In genomic region chr8:88265511-88265910, GRCm38 (mm10) we compare ENCODE assay signal across 10 mouse cellular contexts. TPM values are rescaled to one million over a fixed set of nuclear protein-coding genes. Genes with fewer than 3 reads are reported as not detected.
DNase-seq lines count a peak whose midpoint lies in the region; ATAC-seq and TF ChIP-seq lines count a peak whose summit lies in the region.
"Had no signal": no experiment of that assay in that cellular context is flagged by ENCODE, and none has a peak within 500 bp of the region (broad histone marks: within the 10 kb centered on the region; RNA-seq: fewer than 3 reads in every experiment).

No protein-coding gene starts in this region.

- no peak for TF ChIP-seq CTCF in testis, adult 2 months (IDR thresholded peaks at IDR 0.05; ENCODE audit: control insufficient read depth, insufficient read depth, insufficient replicate concordance, low read depth, low read length)

- H3K4me3 ChIP-seq in heart, embryonic 11.5 days (ENCODE audit: low read depth, low read length) = no peak overlapping the region
- H3K4me3 ChIP-seq in testis, adult 2 months (ENCODE audit: control insufficient read depth, low read depth, low read length) = no peak overlapping the region
- H3K4me3 ChIP-seq in embryonic facial prominence, embryonic 13.5 days = no peak overlapping the region
- H3K4me3 ChIP-seq: liver, embryonic 15.5 days; stomach, embryonic 15.5 days had no signal

- ATAC-seq in heart, embryonic 11.5 days (replicated peaks; ENCODE audit: insufficient number of reproducible peaks, low FRiP score, low TSS enrichment) = no peak
- 0 out of 2 replicates have a peak, but pooled peaks have one; percentile 44 for ATAC-seq in embryonic facial prominence, embryonic 13.5 days (ENCODE audit: insufficient number of reproducible peaks, insufficient read depth, low FRiP score, low TSS enrichment, low read depth)

- peaks cover under 1% of the 10 kb centered on the region; the same call in 1 of the 2 replicates for H3K4me1 ChIP-seq in heart, embryonic 11.5 days (ENCODE audit: control insufficient read depth, insufficient read depth, low read length)
- peaks cover 7% of the 10 kb centered on the region for H3K4me1 ChIP-seq in testis, adult 2 months (ENCODE audit: control insufficient read depth, insufficient read depth, low read length)
- peaks cover 11% of the 10 kb centered on the region for H3K4me1 ChIP-seq in embryonic facial prominence, embryonic 13.5 days
- H3K4me1 ChIP-seq: liver, embryonic 15.5 days had no signal

- H3K27ac ChIP-seq in heart, embryonic 11.5 days (ENCODE audit: low read depth, low read length) = no peak overlapping the region
- peak overlapping the region; percentile 26; the same call in 1 of the 2 replicates for H3K27ac ChIP-seq in testis, adult 2 months (ENCODE audit: control insufficient read depth, insufficient read depth, low read depth, low read length)
- peak overlapping the region; percentile 52 for H3K27ac ChIP-seq in embryonic facial prominence, embryonic 13.5 days
- H3K27ac ChIP-seq: liver, embryonic 15.5 days; stomach, embryonic 15.5 days had no signal

- peak; percentile 61 for DNase-seq in heart, adult 11 months
- no peak for DNase-seq in testis, postnatal 10 days (ENCODE audit: low spot score)
- DNase-seq in yolk sac, embryonic 10.5 days (ENCODE audit: low spot score) = peak; percentile 47
- DNase-seq in ovary, postnatal 36 days (ENCODE audit: low spot score) = no peak
- DNase-seq in left cerebral cortex, adult 8-10 months (ENCODE audit: low spot score in 2 of 2) = no peak

- H3K9ac ChIP-seq in heart, embryonic 11.5 days (ENCODE audit: low read depth, low read length) = no peak overlapping the region
- no peak overlapping the region for H3K9ac ChIP-seq in embryonic facial prominence, embryonic 13.5 days
- H3K9ac ChIP-seq: liver, embryonic 15.5 days; stomach, embryonic 15.5 days had no signal

- no peaks in the 10 kb centered on the region for H3K36me3 ChIP-seq in heart, embryonic 11.5 days (ENCODE audit: control insufficient read depth, insufficient read depth, low read length)
- no peaks in the 10 kb centered on the region for H3K36me3 ChIP-seq in testis, adult 2 months (ENCODE audit: control insufficient read depth, insufficient read depth, low read length)
- no peaks in the 10 kb centered on the region; the same call in 1 of the 2 replicates for H3K36me3 ChIP-seq in embryonic facial prominence, embryonic 13.5 days
- H3K36me3 ChIP-seq: stomach, embryonic 15.5 days had no signal

- 0 out of 2 replicates have a peak, but pooled peaks cover 3% of the 10 kb centered on the region for H3K9me3 ChIP-seq in heart, embryonic 11.5 days (replicated peaks; ENCODE audit: control insufficient read depth, low read length)
- H3K9me3 ChIP-seq in embryonic facial prominence, embryonic 13.5 days = no peaks in the 10 kb centered on the region; the same call in 1 of the 2 replicates
- H3K9me3 ChIP-seq: liver, embryonic 15.5 days; stomach, embryonic 15.5 days had no signal

- 9% methylated on average over 2 of the region's 2 CpGs for WGBS in heart, embryonic 11.5 days (ENCODE audit: insufficient replicate concordance)
- 0% methylated on average over 2 of the region's 2 CpGs for WGBS in embryonic facial prominence, embryonic 13.5 days

- H3K27me3 ChIP-seq in heart, embryonic 11.5 days (ENCODE audit: control insufficient read depth, insufficient read depth, low read length) = peaks cover 14% of the 10 kb centered on the region
- no peaks in the 10 kb centered on the region for H3K27me3 ChIP-seq in testis, adult 2 months (ENCODE audit: control insufficient read depth, insufficient read depth, low read length)
- H3K27me3 ChIP-seq in embryonic facial prominence, embryonic 13.5 days = no peaks in the 10 kb centered on the region

- H3K4me2 ChIP-seq in heart, embryonic 11.5 days = no peak overlapping the region
- no peak overlapping the region for H3K4me2 ChIP-seq in embryonic facial prominence, embryonic 13.5 days
- H3K4me2 ChIP-seq: liver, embryonic 15.5 days; stomach, embryonic 15.5 days had no signal

- no peak for TF ChIP-seq POLR2A in testis, adult 2 months (IDR thresholded peaks at IDR 0.05; ENCODE audit: control insufficient read depth, low read depth, low read length)

RNA-seq across cellular contexts. Expression of gene Adcy7, which starts 6.7 kb away (rescaled TPM):
- 2.4 and 2.9 TPM in 2 replicates for polyA plus RNA-seq in heart, embryonic 11.5 days (2014; fragmentation: Nextera tagmentation; extraction: Ambion mirVana)
- 4.6 and 5.4 TPM in 2 replicates for polyA plus RNA-seq in testis, adult 2 months (2012; rRNA removed)
- 6.6 and 7.3 TPM in 2 replicates for polyA plus RNA-seq in embryonic facial prominence, embryonic 13.5 days (2015; fragmentation: Nextera tagmentation; extraction: Ambion mirVana)
- 1 to 10 TPM; 5.7 to 6.9 (median 6.4) TPM for total RNA-seq in left cerebral cortex, adult 8-10 months (2022)

Comparison
In these comparisons a context has a peak if more than half of its experiments do, and no peak if none do; other contexts are left out.
1. DNase-seq: peak in heart, adult 11 months (single experiment) and yolk sac, embryonic 10.5 days (single experiment); none in testis, postnatal 10 days (single experiment), ovary, postnatal 36 days (single experiment) and left cerebral cortex, adult 8-10 months (0 of 2).